Mouse (Mus musculus): ENCODE data around the gene Snrnp25. TPM values are rescaled to one million over a fixed set of nuclear protein-coding genes. Genes with fewer than 3 reads are reported as not detected.

Snrnp25 gene
- 51.8 and 54.2 TPM in 2 replicates for polyA plus RNA-seq (2015; fragmentation: Nextera tagmentation; extraction: Ambion mirVana)

DNA sequence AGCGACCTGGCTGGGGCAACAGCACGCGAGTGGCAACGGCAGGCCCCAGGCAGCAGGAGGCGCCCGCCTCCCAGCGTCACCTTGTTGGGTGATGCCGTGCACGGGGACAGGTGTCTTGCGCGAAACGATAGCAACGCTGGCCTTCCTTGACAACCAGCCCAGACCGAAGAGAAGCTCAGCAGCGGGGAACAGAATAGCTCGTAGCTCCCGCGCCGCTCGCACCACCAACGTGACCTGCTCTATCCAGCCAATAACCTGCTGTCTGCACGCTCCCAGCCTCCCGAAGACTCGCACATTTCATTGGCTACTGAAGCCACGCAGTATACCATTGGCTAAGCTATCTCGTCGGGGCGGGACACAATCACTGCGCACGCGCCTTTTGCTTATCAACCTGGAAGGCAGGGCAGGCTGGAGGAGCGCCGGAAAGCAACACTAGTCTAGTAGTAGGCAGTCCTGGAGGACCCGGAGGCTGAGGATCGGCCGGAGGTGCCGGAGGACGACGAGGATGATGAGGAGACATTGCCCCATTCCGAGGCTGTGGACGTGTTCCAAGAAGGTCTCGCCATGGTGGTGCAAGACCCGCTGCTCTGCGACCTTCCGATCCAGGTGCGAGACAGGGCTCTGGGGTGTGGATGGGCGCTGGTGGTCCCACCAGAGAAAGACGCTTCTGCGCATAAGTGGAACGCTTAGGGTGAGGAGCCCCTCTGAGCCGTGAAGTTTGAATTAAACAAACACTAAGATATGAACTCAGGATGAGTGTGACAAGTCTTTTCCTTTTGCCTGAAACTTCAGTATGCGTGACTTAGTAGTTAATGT is at the start of gene Snrnp25:
Snrnp25 (plus strand) TSS at position 358 of the 816 bp plus-strand sequence.
- peak within 1 kb of the TSS; percentile 72 for H3K9ac ChIP-seq (replicated peaks)
- ATAC-seq (replicated peaks) = peak; percentile 100
- peak within 1 kb of the TSS; percentile 65 for H3K4me3 ChIP-seq
- H3K27ac ChIP-seq (replicated peaks) = peak within 1 kb of the TSS; percentile 53
- no peaks in the 10 kb centered on the region for H3K27me3 ChIP-seq
- H3K9me3 ChIP-seq = no peaks in the 10 kb centered on the region
- peaks cover 15% of the 10 kb centered on the region; the same call in 1 of the 2 replicates for H3K36me3 ChIP-seq
- peak within 1 kb of the TSS; percentile 73 for H3K4me2 ChIP-seq (replicated peaks)
- under 1% methylated on average over 52 of the region's 52 CpGs for WGBS
- peaks cover 11% of the 10 kb centered on the region for H3K4me1 ChIP-seq

- Histone ChIP-seq H3K9me3 (no peaks in the 10 kb centered on the region), H3K27ac (replicated peaks) (peak overlapping the region; percentile 98), H3K4me2 (replicated peaks) (no peak overlapping the region), H3K36me3 (no peaks in the 10 kb centered on the region), H3K4me3 (no peak overlapping the region), H3K9ac (replicated peaks) (no peak overlapping the region), H3K4me1 (peaks cover 60% of the 10 kb centered on the region), H3K27me3 (no peaks in the 10 kb centered on the region)
- WGBS = 27% methylated on average over 7 of the region's 7 CpGs
- no peak for ATAC-seq (replicated peaks)
Measured at GRCm38 (mm10) chr11:32156854-32157630, 48.2 kb upstream of the Snrnp25 start.

DNA sequence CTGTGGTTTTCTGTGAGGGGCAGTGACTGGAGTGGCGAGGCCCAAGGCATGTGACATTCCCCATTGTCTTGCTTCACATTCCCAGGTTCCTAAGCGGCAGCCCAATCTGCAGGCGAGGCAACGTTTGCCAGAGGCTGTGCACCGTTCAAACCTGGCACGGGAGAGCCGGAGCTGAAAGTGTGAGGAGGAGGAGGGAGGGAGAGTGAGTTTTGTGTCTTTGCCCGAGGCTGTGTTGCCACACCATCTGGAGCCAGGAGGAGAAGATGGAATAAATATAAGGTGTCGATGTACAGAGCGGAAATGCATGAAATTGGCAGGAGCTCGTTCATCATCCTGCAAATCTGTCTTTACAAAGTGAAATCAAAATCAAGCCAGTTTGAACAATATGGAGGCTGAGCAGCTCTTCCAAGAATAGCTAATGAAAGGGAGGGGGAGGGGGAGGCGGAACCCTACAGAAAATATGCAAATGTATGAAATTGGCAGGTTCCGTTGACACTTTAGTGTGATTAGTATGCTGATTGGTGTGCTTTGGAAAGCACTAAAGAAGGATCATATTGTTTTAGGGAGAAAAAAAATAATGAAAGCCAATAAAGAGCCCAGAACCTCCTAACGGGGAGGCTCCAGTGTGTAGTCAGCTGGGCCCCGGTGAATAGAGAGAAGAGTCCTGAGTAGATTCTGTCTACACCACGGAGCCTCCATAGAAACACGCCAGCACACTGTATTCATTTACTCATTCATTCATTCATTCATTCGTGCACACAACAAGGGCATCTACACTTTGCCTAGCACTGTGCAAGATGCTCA is 47.2 kb upstream of the Snrnp25 start:
- ATAC-seq (replicated peaks) = peak; percentile 86
- Histone ChIP-seq H3K9me3 (no peaks in the 10 kb centered on the region), H3K4me2 (replicated peaks) (peak overlapping the region; percentile 24), H3K27me3 (no peaks in the 10 kb centered on the region), H3K9ac (replicated peaks) (no peak overlapping the region), H3K27ac (replicated peaks) (peak overlapping the region; percentile 98), H3K36me3 (no peaks in the 10 kb centered on the region), H3K4me3 (0 out of 2 replicates have a peak overlapping the region, but pooled peaks have one; percentile 7), H3K4me1 (peaks cover 65% of the 10 kb centered on the region)
- 5% methylated on average over 18 of the region's 18 CpGs for WGBS

DNA sequence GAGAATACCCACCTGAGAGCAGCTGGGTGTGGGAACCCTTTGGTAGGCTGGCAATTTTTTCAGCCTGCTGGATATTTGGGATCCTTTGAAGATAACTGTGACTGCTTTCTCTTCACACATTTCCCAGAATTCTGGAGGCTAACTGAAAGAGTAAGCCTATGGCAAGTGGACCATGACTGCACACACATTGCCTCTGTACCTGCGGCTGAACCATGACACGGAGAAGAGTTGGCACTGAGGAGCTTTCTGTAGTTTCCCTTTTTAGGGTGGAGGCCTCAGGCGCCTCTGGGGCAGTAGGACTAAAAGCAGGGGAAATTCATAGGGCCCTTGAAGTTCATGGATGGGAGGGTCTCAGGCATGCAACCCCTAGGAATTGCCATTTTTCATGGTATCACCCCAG is 46.0 kb upstream of the Snrnp25 start:
- Histone ChIP-seq H3K27me3 (no peaks in the 10 kb centered on the region), H3K9me3 (no peaks in the 10 kb centered on the region), H3K27ac (replicated peaks) (peak overlapping the region; percentile 98), H3K4me2 (replicated peaks) (no peak overlapping the region), H3K9ac (replicated peaks) (no peak overlapping the region), H3K4me1 (peaks cover 65% of the 10 kb centered on the region), H3K4me3 (no peak overlapping the region), H3K36me3 (no peaks in the 10 kb centered on the region)
- WGBS = 89% methylated on average over 3 of the region's 3 CpGs
- no peak for ATAC-seq (replicated peaks)

- H3K4me1 ChIP-seq = peaks cover 65% of the 10 kb centered on the region
- H3K9me3 ChIP-seq = no peaks in the 10 kb centered on the region
- no peaks in the 10 kb centered on the region for H3K27me3 ChIP-seq
- H3K27ac ChIP-seq (replicated peaks) = peak overlapping the region; percentile 98
- H3K4me2 ChIP-seq (replicated peaks) = no peak overlapping the region
- no peak overlapping the region for H3K4me3 ChIP-seq
- ATAC-seq (replicated peaks) = no peak
- H3K9ac ChIP-seq (replicated peaks) = no peak overlapping the region
- WGBS = 69% methylated on average over 7 of the region's 7 CpGs
- H3K36me3 ChIP-seq = no peaks in the 10 kb centered on the region
Measured at GRCm38 (mm10) chr11:32160341-32160740, 44.9 kb upstream of the Snrnp25 start.

DNA sequence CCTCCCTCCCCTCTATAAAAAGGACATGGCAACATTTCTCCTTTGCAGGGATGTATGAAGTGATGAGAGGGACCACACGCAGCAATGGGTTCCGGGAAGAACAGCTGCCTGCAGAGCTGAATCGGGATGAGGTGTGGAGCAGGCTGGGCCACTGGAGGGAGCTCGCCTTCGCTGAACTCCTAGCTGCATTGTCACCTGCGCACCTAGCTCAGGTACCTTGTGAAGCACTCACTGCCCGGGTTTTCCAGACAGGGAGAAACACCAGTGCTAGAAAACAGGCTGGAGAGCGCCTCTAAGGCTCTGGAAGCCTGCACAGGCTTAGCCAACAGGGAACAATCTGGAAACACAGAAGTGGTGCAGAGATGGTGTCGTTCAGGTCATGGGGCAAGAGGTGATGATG is 43.7 kb upstream of the Snrnp25 start:
- Histone ChIP-seq H3K9me3 (no peaks in the 10 kb centered on the region), H3K4me3 (peak overlapping the region; percentile 25), H3K9ac (replicated peaks) (peak overlapping the region; percentile 43), H3K27me3 (no peaks in the 10 kb centered on the region), H3K4me1 (peaks cover 57% of the 10 kb centered on the region), H3K36me3 (no peaks in the 10 kb centered on the region), H3K27ac (replicated peaks) (peak overlapping the region; percentile 98), H3K4me2 (replicated peaks) (peak overlapping the region; percentile 42)
- ATAC-seq (replicated peaks) = no peak
- WGBS = 11% methylated on average over 9 of the region's 9 CpGs

GRCm38 (mm10) chr11:32161922-32162804 is 43.1 kb upstream of the Snrnp25 start:
- Histone ChIP-seq H3K9me3 (no peaks in the 10 kb centered on the region), H3K9ac (replicated peaks) (peak overlapping the region; percentile 43), H3K27me3 (no peaks in the 10 kb centered on the region), H3K4me1 (peaks cover 51% of the 10 kb centered on the region), H3K27ac (replicated peaks) (peak overlapping the region; percentile 98), H3K4me2 (replicated peaks) (peak overlapping the region; percentile 42), H3K36me3 (no peaks in the 10 kb centered on the region), H3K4me3 (peak overlapping the region; percentile 25)
- peak; percentile 83 for ATAC-seq (replicated peaks)
- WGBS = 10% methylated on average over 28 of the region's 28 CpGs

DNA sequence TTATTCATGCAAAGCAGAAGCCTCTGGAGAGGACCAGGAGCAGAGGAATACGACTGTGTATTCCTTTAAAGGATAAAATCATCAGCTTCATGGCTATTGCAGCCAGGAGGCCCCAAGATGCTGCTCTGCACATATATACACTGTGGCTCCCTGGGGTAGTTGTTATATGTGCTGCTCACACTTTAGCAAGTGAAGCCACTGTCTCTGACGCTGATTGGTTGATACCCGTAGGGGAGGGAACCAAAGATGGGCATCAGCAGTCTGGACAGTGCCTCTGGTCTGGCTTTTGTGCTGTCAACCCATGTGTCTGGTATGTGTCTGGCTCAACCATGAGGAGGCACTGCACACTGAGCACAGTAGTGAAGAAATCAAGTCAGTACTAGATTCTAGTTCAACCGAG is 38.5 kb upstream of the Snrnp25 start:
- H3K4me3 ChIP-seq = no peak overlapping the region
- H3K36me3 ChIP-seq = no peaks in the 10 kb centered on the region
- no peak for ATAC-seq (replicated peaks)
- peaks cover 9% of the 10 kb centered on the region for H3K4me1 ChIP-seq
- no peaks in the 10 kb centered on the region for H3K9me3 ChIP-seq
- H3K27ac ChIP-seq (replicated peaks) = no peak overlapping the region
- no peak overlapping the region for H3K9ac ChIP-seq (replicated peaks)
- 85% methylated on average over 4 of the region's 4 CpGs for WGBS
- no peaks in the 10 kb centered on the region for H3K27me3 ChIP-seq
- no peak overlapping the region for H3K4me2 ChIP-seq (replicated peaks)

- Histone ChIP-seq H3K4me3 (no peak overlapping the region), H3K27ac (replicated peaks) (no peak overlapping the region), H3K27me3 (no peaks in the 10 kb centered on the region; the same call in 1 of the 2 replicates), H3K9me3 (no peaks in the 10 kb centered on the region), H3K36me3 (no peaks in the 10 kb centered on the region), H3K9ac (replicated peaks) (no peak overlapping the region), H3K4me2 (replicated peaks) (no peak overlapping the region), H3K4me1 (0 out of 2 replicates have a peak, but pooled peaks cover 7% of the 10 kb centered on the region)
- ATAC-seq (replicated peaks) = no peak
- 78% methylated on average over 1 of the region's 1 CpGs for WGBS
Measured at GRCm38 (mm10) chr11:32178506-32178905, 26.7 kb upstream of the Snrnp25 start.

GRCm38 (mm10) chr11:32181246-32181645 is 24.0 kb upstream of the Snrnp25 start:
- H3K27me3 ChIP-seq = no peaks in the 10 kb centered on the region; the same call in 1 of the 2 replicates
- no peaks in the 10 kb centered on the region for H3K36me3 ChIP-seq
- H3K4me3 ChIP-seq = no peak overlapping the region
- H3K27ac ChIP-seq (replicated peaks) = no peak overlapping the region
- no peak overlapping the region for H3K9ac ChIP-seq (replicated peaks)
- ATAC-seq (replicated peaks) = no peak
- H3K9me3 ChIP-seq = no peaks in the 10 kb centered on the region
- WGBS = 89% methylated on average over 4 of the region's 4 CpGs
- H3K4me1 ChIP-seq = 0 out of 2 replicates have a peak, but pooled peaks cover 7% of the 10 kb centered on the region
- H3K4me2 ChIP-seq (replicated peaks) = no peak overlapping the region
